Mouse (Mus musculus) midbrain, postnatal 0 days (tissue): ENCODE measurements at regions not wholly inside any gene's neighbourhood (a gene's known extent, or its start where the extent isn't known, plus 50 kb on each side); places are given as distances from the start of the nearest gene placed in this dataset.

ENCODE experiments used
- ATAC-seq: fragments of 200-750 bp; cut with Nextera tagmentation; 2 replicates; pipeline ENCODE4 v1.8.0; 2017; ENCODE audit warnings: moderate number of reproducible peaks, mild to moderate bottlenecking, moderate TSS enrichment, moderate library complexity; ENCODE audit not compliant: low FRiP score
- DNase-seq: peaks from one replicate; pipeline ENCODE4 v3.0.0-alpha.2; 2015; ENCODE audit warnings: low spot score
- H3K27ac ChIP-seq: fragments of 300-500 bp; sonication (generic); 2 replicates; pipeline ENCODE4 v1.5.1; 2014; ENCODE audit warnings: low read depth, mild to moderate bottlenecking, low read length, mixed read lengths
- H3K27me3 ChIP-seq: fragments of 300-500 bp; sonication (generic); 2 replicates; pipeline ENCODE4 v1.6.1; 2014; ENCODE audit warnings: low read length, control low read depth, mixed read lengths; ENCODE audit not compliant: insufficient read depth
- H3K36me3 ChIP-seq: fragments of 300-500 bp; sonication (generic); 2 replicates; pipeline ENCODE4 v1.6.1; 2014; ENCODE audit warnings: low read length, control low read depth, mixed read lengths; ENCODE audit not compliant: insufficient read depth
- H3K4me1 ChIP-seq: fragments of 300-500 bp; sonication (generic); 2 replicates; pipeline ENCODE4 v1.6.1; 2014; ENCODE audit warnings: mild to moderate bottlenecking, control low read depth, antibody characterized with exemption, low read length, mixed read lengths; ENCODE audit not compliant: insufficient read depth
- H3K4me2 ChIP-seq: fragments of 300-500 bp; sonication (generic); 2 replicates; pipeline ENCODE4 v1.6.1; 2014; ENCODE audit warnings: low read depth, mild to moderate bottlenecking, low read length, mixed read lengths; ENCODE audit not compliant: poor library complexity, severe bottlenecking
- H3K4me3 ChIP-seq: fragments of 300-500 bp; sonication (generic); 2 replicates; pipeline ENCODE4 v1.5.1; 2014; ENCODE audit warnings: low read depth, mild to moderate bottlenecking, low read length, moderate library complexity
- H3K9ac ChIP-seq: fragments of 300-500 bp; sonication (generic); replicated peaks from 2 replicates; pipeline ENCODE4 v1.6.1; 2014; ENCODE audit warnings: mild to moderate bottlenecking, low read length, moderate library complexity, mixed read lengths; ENCODE audit not compliant: poor library complexity, severe bottlenecking
- H3K9me3 ChIP-seq: fragments of 300-500 bp; sonication (generic); 2 replicates; pipeline ENCODE4 v1.6.1; 2016; ENCODE audit warnings: low read length, control low read depth
- CTCF ChIP-seq: IDR thresholded peaks from 2 replicates; pipeline ENCODE4 v1.5.1; 2016; ENCODE audit warnings: antibody characterized with exemption, mild to moderate bottlenecking
- whole genome bisulfite sequencing: fragments of 180-500 bp; shearing (Covaris S2); extraction: QIAGEN DNeasy Blood & Tissue Kit; methylation state at CpG from one replicate; pipeline ENCODE4 v1.1.7; 2014; 5-methylcytosine and 5-hydroxymethylcytosine counted together

DNA sequence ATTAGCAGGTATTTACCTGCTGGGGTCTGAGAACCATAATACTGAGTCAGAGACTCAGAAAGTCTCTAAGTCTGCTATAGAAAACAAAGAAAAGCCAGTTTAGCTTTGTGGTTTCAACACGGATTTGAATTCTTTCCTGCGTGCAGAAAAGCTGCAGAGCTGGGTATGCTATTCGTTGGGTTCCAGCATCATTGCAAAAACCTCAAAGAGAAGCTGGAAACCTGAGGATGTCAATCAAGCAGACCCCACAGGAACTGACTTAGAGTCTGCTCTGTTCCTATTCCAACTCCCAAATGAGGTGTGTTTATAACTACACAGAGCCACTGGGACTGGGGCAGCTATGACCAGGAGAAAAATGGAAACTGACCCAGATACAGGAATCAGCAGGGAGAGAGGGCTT, 183.5 kb downstream of the Dhx15 start:
- DNase-seq (no peak), ATAC-seq (no peak)
- Histone ChIP-seq H3K9ac (no peak overlapping the region), H3K4me2 (no peak overlapping the region), H3K4me1 (no peaks in the 10 kb centered on the region), H3K4me3 (no peak overlapping the region), H3K27ac (no peak overlapping the region), H3K36me3 (no peaks in the 10 kb centered on the region), H3K27me3 (no peaks in the 10 kb centered on the region), H3K9me3 (no peaks in the 10 kb centered on the region)
- 65% methylated on average over 3 of the region's 3 CpGs for WGBS
- TF ChIP-seq CTCF = no peak

DNA sequence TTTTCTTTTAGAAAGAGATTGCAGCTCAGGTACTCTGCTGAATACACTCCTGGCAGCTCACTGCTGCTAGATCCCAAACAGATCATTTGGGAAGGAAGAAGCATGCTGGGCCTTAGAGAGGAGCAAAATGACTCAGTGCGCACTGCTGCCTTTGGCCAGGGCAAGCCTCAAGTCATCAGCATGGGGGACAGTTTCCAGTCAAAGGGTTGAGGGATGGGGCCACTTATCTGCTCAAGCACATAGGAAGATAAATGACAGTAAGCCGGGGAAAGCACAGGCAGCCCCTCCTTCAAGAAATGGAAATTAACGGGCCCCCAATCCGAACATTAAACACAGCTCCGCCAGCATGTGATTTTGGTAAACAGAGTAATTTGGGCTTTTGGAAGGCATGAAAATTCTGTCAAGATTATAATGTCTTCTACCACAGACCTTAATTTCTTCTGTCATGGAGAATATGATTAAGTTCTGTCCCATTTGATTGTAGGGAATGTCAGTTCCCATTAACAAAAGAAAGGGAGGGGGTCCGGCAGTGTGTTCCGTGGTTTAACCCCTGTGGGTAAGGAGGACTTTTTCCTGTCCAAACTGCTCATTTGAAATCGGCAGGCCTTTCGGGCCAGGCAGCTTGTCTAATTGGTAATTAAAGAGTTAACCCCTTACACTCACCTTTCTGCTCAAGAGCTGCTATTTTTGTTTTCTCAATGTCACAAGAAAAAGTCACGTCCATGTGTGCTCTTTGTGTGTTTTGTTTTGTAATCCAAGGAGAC, 199.3 kb downstream of the Dhx15 start:
- TF ChIP-seq CTCF = no peak
- Histone ChIP-seq H3K9me3 (no peaks in the 10 kb centered on the region), H3K27ac (no peak overlapping the region), H3K4me1 (no peaks in the 10 kb centered on the region), H3K4me2 (no peak overlapping the region), H3K4me3 (no peak overlapping the region), H3K36me3 (no peaks in the 10 kb centered on the region), H3K9ac (no peak overlapping the region), H3K27me3 (no peaks in the 10 kb centered on the region)
- ATAC-seq (no peak), DNase-seq (no peak)
- WGBS = 13% methylated on average over 10 of the region's 10 CpGs

DNA sequence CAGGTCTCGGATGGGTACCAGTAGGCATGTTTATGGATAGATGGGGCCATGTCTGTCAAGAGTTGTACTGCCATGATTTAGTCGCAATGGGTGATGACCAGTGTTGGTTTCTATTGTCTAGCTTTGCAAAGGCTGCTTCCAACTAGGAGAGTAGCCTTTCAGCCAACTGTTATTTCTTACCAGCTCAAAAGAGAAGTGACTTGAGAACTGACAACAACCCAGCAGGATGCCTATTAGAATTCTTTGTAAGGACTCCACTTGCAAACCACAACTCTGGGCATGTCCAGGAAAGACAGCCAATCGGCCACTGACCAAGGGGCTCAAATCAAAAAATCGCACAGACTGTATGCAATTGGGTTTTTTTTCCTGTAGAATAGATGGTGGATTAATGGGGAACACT, 200.9 kb downstream of the Dhx15 start:
- H3K4me1 ChIP-seq = no peaks in the 10 kb centered on the region
- TF ChIP-seq CTCF = no peak
- WGBS = 33% methylated on average over 4 of the region's 4 CpGs
- H3K4me2 ChIP-seq = no peak overlapping the region
- H3K9ac ChIP-seq = no peak overlapping the region
- no peak overlapping the region for H3K4me3 ChIP-seq
- ATAC-seq (no peak), DNase-seq (peak; percentile 44)
- H3K27me3 ChIP-seq = no peaks in the 10 kb centered on the region
- no peaks in the 10 kb centered on the region for H3K36me3 ChIP-seq
- H3K9me3 ChIP-seq = no peaks in the 10 kb centered on the region
- no peak overlapping the region for H3K27ac ChIP-seq

DNA sequence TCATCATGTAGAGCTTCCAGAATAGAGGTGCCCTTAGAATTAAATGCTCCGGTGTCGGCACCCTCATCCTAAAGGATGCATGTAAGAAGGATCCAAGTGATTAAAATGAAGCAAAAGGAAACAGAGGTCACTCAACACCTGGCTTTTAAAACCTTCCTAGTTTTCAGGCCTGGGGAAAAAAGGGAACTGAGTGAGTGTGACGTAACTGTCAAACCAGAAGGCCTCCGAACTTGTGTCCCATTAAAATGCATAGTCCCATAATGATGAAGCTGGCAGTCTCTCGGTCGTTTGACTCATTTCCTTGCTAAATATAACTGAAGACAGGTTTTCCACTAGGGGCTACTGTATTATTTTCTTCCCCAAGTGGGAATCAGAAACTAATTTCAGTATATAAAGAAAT, 201.4 kb downstream of the Dhx15 start:
- DNase-seq (no peak), ATAC-seq (no peak)
- no peaks in the 10 kb centered on the region for H3K9me3 ChIP-seq
- no peaks in the 10 kb centered on the region for H3K27me3 ChIP-seq
- WGBS = 72% methylated on average over 6 of the region's 6 CpGs
- no peaks in the 10 kb centered on the region for H3K4me1 ChIP-seq
- H3K9ac ChIP-seq = no peak overlapping the region
- TF ChIP-seq CTCF = no peak
- no peaks in the 10 kb centered on the region for H3K36me3 ChIP-seq
- no peak overlapping the region for H3K27ac ChIP-seq
- H3K4me3 ChIP-seq = no peak overlapping the region
- H3K4me2 ChIP-seq = no peak overlapping the region

DNA sequence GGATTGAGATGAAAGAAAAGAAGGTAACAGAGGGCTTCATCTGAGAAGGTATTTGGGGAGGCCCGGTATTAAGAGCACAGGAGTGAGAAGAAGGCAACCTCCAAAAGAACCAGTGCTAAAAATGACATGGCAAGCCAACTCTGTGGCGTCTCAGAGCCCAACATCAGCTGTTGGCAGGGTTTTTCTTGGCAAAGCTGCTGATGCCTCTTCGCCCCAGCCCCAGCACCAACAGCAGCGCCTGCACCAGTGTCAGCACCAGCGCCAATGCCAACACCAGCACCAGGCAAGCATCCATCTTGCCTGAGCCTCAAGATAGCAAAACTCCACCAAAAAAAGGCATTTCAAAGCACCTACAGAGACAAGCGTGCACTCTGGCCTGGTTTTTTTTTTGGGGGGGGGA, 205.3 kb downstream of the Dhx15 start:
- Histone ChIP-seq H3K4me2 (no peak overlapping the region), H3K36me3 (no peaks in the 10 kb centered on the region), H3K9me3 (no peaks in the 10 kb centered on the region), H3K27ac (no peak overlapping the region), H3K4me3 (no peak overlapping the region), H3K9ac (no peak overlapping the region), H3K4me1 (no peaks in the 10 kb centered on the region), H3K27me3 (no peaks in the 10 kb centered on the region)
- ATAC-seq (no peak), DNase-seq (no peak)
- WGBS = 91% methylated on average over 6 of the region's 6 CpGs
- TF ChIP-seq CTCF = no peak

DNA sequence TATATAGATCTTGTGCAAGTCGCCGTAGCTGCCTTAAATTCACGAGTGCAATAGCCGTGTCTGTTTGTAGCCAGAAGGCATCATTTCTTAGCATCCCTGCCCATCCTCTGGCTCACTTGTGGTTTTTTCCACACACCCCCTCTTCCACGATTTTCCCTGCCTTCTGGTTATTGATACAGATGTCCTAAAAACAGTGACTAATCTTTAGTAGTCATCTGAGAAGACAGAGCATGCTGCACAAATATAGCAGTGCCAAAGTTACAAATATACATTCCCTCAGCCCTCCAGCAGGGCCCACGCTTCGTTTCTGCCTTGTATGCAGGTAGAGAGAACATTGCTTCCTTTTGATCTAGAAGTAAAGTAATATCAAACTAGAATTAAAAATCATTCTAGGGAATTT, 207.5 kb downstream of the Dhx15 start:
- ATAC-seq = no peak

More for the DNA sequence above, 207.5 kb downstream of the Dhx15 start:
- no peak overlapping the region for H3K27ac ChIP-seq
- no peak for TF ChIP-seq CTCF
- no peak overlapping the region for H3K9ac ChIP-seq
- H3K9me3 ChIP-seq = no peaks in the 10 kb centered on the region
- H3K4me2 ChIP-seq = no peak overlapping the region
- H3K4me1 ChIP-seq = no peaks in the 10 kb centered on the region
- 92% methylated on average over 7 of the region's 7 CpGs for WGBS
- H3K36me3 ChIP-seq = no peaks in the 10 kb centered on the region
- H3K4me3 ChIP-seq = no peak overlapping the region
- DNase-seq = no peak
- H3K27me3 ChIP-seq = no peaks in the 10 kb centered on the region
